Comparison of ENCODE assay signal across 9 mouse cellular contexts in genomic region chr3:89058783-89059182, GRCm38 (mm10). TPM values are rescaled to one million over a fixed set of nuclear protein-coding genes. Genes with fewer than 3 reads are reported as not detected.
DNase-seq lines count a peak whose midpoint lies in the region; ATAC-seq lines count a peak whose summit lies in the region.
"Had no signal": no experiment of that assay in that cellular context is flagged by ENCODE, and none has a peak within 500 bp of the region (broad histone marks: within the 10 kb centered on the region; RNA-seq: fewer than 3 reads in every experiment).

No protein-coding gene starts in this region.

- no peak for ATAC-seq in cerebellum, adult (ENCODE audit: insufficient number of reproducible peaks, low FRiP score, low TSS enrichment)
- ATAC-seq in megakaryocyte progenitor cell, adult 5-6 weeks (replicated peaks; ENCODE audit: poor library complexity), result peak; percentile 82

- intact Hi-C loops in left cerebral cortex, postnatal 4 days (cut with DNase I), result loop anchor here (10.0 kb wide), 1 partner anchor 956 kb away; no protein-coding TSS in a partner anchor

- peak; percentile 10 for DNase-seq in cerebellum, adult 11-12 months
- DNase-seq in left cerebral cortex, postnatal 4 days, result peak; percentile 6
- no peak for DNase-seq in left cerebral cortex, adult 11 months (ENCODE audit: low spot score)
- peak; percentile 73 for DNase-seq in ZHBTc4 (ENCODE audit: low read depth, low spot score)
- peak; percentile 29 for DNase-seq in embryo, embryonic 9.5 days (ENCODE audit: extremely low spot score)
- DNase-seq in layer of hippocampus, adult 8-10 months (ENCODE audit: low spot score in 2 of 2), result no peak

RNA-seq across cellular contexts. Expression of gene Rusc1, which starts 34.3 kb away (rescaled TPM):
- 100 to 1,000 TPM; 189 to 196 TPM for total RNA-seq in left cerebral cortex, postnatal 4 days (2021)
- total RNA-seq in megakaryocyte progenitor cell, adult 5-6 weeks (2015), result 21.6 and 23.4 TPM in 2 replicates
- total RNA-seq in megakaryocyte progenitor cell, adult 5-6 weeks (2017), result 16.4 and 18.2 TPM in 2 replicates
- 100 to 1,000 TPM; 144 to 149 (median 146) TPM for total RNA-seq in layer of hippocampus, adult 8-10 months (2022)

RNA-seq across cellular contexts. Expression of gene Gm43738, which starts 42.1 kb away (rescaled TPM):
- total RNA-seq in left cerebral cortex, postnatal 4 days (2021), result not detected
- total RNA-seq in megakaryocyte progenitor cell, adult 5-6 weeks (2015), result not detected in 2 replicates
- total RNA-seq in megakaryocyte progenitor cell, adult 5-6 weeks (2017), result not detected in 2 replicates
- under 1 TPM in 1 of 4 experiments, not detected in 3; 0.18 TPM for total RNA-seq in layer of hippocampus, adult 8-10 months (2022)
- total RNA-seq: left cerebral cortex, postnatal 14 days had no signal

RNA-seq across cellular contexts. Expression of gene Fdps, which starts 43.0 kb away (rescaled TPM):
- 100 to 1,000 TPM; 314 to 352 TPM for total RNA-seq in left cerebral cortex, postnatal 4 days (2021)
- 99.4 and 118 TPM in 2 replicates for total RNA-seq in megakaryocyte progenitor cell, adult 5-6 weeks (2015)
- 238 and 251 TPM in 2 replicates for total RNA-seq in megakaryocyte progenitor cell, adult 5-6 weeks (2017)
- 100 to 1,000 TPM in 2 of 4 experiments, 10 to 100 TPM in 2; 84.1 to 119 (median 97.3) TPM for total RNA-seq in layer of hippocampus, adult 8-10 months (2022)

Comparison
In these comparisons a context has a peak if more than half of its experiments do, and no peak if none do; other contexts are left out.
1. DNase-seq: peak in cerebellum, adult 11-12 months (single experiment), left cerebral cortex, postnatal 4 days (single experiment), ZHBTc4 (single experiment) and embryo, embryonic 9.5 days (single experiment); none in left cerebral cortex, adult 11 months (single experiment) and layer of hippocampus, adult 8-10 months (0 of 2).
2. RNA of gene Rusc1, which starts 34.3 kb away (total RNA-seq): 189 to 196 TPM in left cerebral cortex, postnatal 4 days and 144 to 149 TPM in layer of hippocampus, adult 8-10 months; 16.4 to 23.4 TPM in megakaryocyte progenitor cell, adult 5-6 weeks; every median in the first group is over 4 times any median in the second.